Mouse (Mus musculus) heart, embryonic 14.5 days (tissue): ENCODE measurements around the gene Nrg4. TPM values are rescaled to one million over a fixed set of nuclear protein-coding genes. Genes with fewer than 3 reads are reported as not detected.
A peak's percentile ranks its signal among the peaks of the same experiment; 100 is the strongest.
"Not testable (repeated sequence)": the region's sequence is repeated elsewhere in the genome, so short reads cannot be mapped to it uniquely, and the experiment has no call there.

Experiments
- ATAC-seq: fragments of 200-750 bp; cut with Nextera tagmentation; 2 replicates; pipeline ENCODE4 v1.8.0; 2017; ENCODE audit warnings: low read depth, moderate TSS enrichment; ENCODE audit not compliant: insufficient number of reproducible peaks, insufficient read depth, low FRiP score
- H3K27ac ChIP-seq, 2 experiments: fragments of 200-500 bp in 1 of 2; fragments of 300-500 bp in 1 of 2; sonication (generic) in 1 of 2; replicated peaks in 1 of 2; 2 replicates each; pipeline ENCODE4 v1.5.1; 2012 to 2014; ENCODE audit warnings: low read depth in 2 of 2, low read length in 2 of 2, control low read depth in 1 of 2, mild to moderate bottlenecking in 1 of 2, mixed read lengths in 1 of 2; ENCODE audit not compliant: control insufficient read depth in 1 of 2, insufficient read depth in 1 of 2
- H3K27me3 ChIP-seq: fragments of 300-500 bp; sonication (generic); 2 replicates; pipeline ENCODE4 v1.6.1; 2014; ENCODE audit warnings: mild to moderate bottlenecking, low read length, control low read depth; ENCODE audit not compliant: control insufficient read depth, insufficient read depth
- H3K36me3 ChIP-seq: fragments of 300-500 bp; sonication (generic); 2 replicates; pipeline ENCODE4 v1.6.1; 2014; ENCODE audit warnings: mild to moderate bottlenecking, control low read depth, low read length, mixed read lengths; ENCODE audit not compliant: control insufficient read depth, insufficient read depth
- H3K4me1 ChIP-seq, 2 experiments: fragments of 200-500 bp in 1 of 2; fragments of 300-500 bp in 1 of 2; sonication (generic) in 1 of 2; 2 replicates each; pipeline ENCODE4 v1.6.1; 2012 to 2014; ENCODE audit warnings: low read length in 2 of 2, control low read depth in 1 of 2, mixed read lengths in 1 of 2; ENCODE audit not compliant: control insufficient read depth in 2 of 2, insufficient read depth in 2 of 2
- H3K4me2 ChIP-seq: fragments of 300-500 bp; sonication (generic); 2 replicates; pipeline ENCODE4 v1.6.1; 2014; ENCODE audit warnings: mild to moderate bottlenecking, low read length
- H3K4me3 ChIP-seq, 2 experiments: fragments of 200-500 bp in 1 of 2; fragments of 300-500 bp in 1 of 2; sonication (generic) in 1 of 2; 2 replicates each; pipeline ENCODE4 v1.5.1; 2012 to 2014; ENCODE audit warnings: low read length in 2 of 2, mild to moderate bottlenecking in 2 of 2, control low read depth in 1 of 2, low read depth in 1 of 2, moderate library complexity in 1 of 2; ENCODE audit not compliant: control insufficient read depth in 1 of 2, insufficient read depth in 1 of 2
- H3K9ac ChIP-seq: fragments of 300-500 bp; sonication (generic); 2 replicates; pipeline ENCODE4 v1.6.1; 2014; ENCODE audit warnings: mild to moderate bottlenecking, low read length
- H3K9me3 ChIP-seq: fragments of 300-500 bp; sonication (generic); 2 replicates; pipeline ENCODE4 v1.6.1; 2016; ENCODE audit warnings: low read length, control low read depth; ENCODE audit not compliant: control insufficient read depth
- WGBS: fragments of 180-500 bp; shearing (Covaris S2); extraction: QIAGEN DNeasy Blood & Tissue Kit; methylation state at CpG from one replicate; pipeline ENCODE4 v1.1.7; 2014; 5-methylcytosine and 5-hydroxymethylcytosine counted together
- polyA plus RNA-seq: library from polyadenylated mRNA; unstranded; fragments of >200 nt; fragmentation: Nextera tagmentation; extraction: Ambion mirVana; gene quantifications from 2 replicates; pipeline ENCODE4 v1.2.1, GENCODE M21; 2014

Gene Nrg4
- polyA plus RNA-seq, 1 experiment from 2014 or later = 1.7 TPM

DNA sequence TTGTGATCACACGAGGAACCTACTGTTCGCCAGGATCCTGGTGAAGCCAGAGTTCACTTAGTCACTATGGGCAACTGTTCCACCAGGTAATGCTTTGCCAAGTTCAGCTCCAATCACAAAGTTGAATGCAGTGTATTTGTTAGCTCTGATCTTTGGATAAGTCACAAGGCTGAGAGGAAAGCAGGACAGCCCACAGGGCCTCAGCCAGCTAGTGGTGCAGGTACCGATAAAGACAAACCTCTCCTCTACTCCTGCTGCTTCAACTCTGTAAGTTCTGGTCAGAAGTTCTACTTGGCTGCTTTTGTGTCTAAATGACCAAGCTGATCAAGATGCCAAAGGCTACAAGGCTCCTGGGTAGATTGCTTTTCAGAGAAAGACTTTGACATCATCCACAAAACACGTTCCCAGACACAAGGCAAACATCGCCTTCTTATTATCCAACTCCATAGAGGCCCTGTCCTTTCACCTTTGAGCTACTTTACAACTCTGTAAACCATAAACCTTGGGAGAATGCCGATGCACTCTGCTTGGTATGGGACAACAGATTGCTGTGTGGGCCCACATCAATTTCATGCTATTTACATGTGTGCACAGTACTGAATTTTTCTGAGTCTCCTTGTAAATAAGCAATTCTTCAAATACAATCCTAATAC is 75.9 kb downstream of the Nrg4 start:
- 75% methylated on average over 6 of the region's 6 CpGs for WGBS
- Histone ChIP-seq H3K4me3 (no peak overlapping the region), H3K9me3 (no peaks in the 10 kb centered on the region), H3K27me3 (no peaks in the 10 kb centered on the region), H3K9ac (no peak overlapping the region), H3K36me3 (no peaks in the 10 kb centered on the region), H3K4me1 (no peaks in the 10 kb centered on the region), H3K27ac (no peak overlapping the region), H3K4me2 (no peak overlapping the region)
- ATAC-seq = no peak

- H3K4me1 ChIP-seq = 0 out of 4 replicates have a peak, but pooled peaks cover 0 to 4% of the 10 kb centered on the region in 2 experiments
- WGBS = 81% methylated on average over 4 of the region's 4 CpGs
Observed at GRCm38 (mm10) chr9:55248465-55248864, 78.2 kb downstream of the Nrg4 start.

GRCm38 (mm10) chr9:55246918-55247317 is 79.7 kb downstream of the Nrg4 start:
- Histone ChIP-seq H3K9me3 (no peaks in the 10 kb centered on the region), H3K27me3 (no peaks in the 10 kb centered on the region), H3K4me3 (no peak overlapping the region), H3K36me3 (no peaks in the 10 kb centered on the region), H3K4me2 (no peak overlapping the region), H3K27ac (no peak overlapping the region), H3K4me1 (0 out of 4 replicates have a peak, but pooled peaks cover 0 to 4% of the 10 kb centered on the region in 2 experiments), H3K9ac (no peak overlapping the region)
- 76% methylated on average over 4 of the region's 4 CpGs for WGBS
- no peak for ATAC-seq

More at GRCm38 (mm10) chr9:55248465-55248864, 78.2 kb downstream of the Nrg4 start:
- Histone ChIP-seq H3K9me3 (no peaks in the 10 kb centered on the region), H3K27me3 (no peaks in the 10 kb centered on the region), H3K9ac (no peak overlapping the region), H3K36me3 (no peaks in the 10 kb centered on the region), H3K4me3 (no peak overlapping the region), H3K27ac (no peak overlapping the region), H3K4me2 (no peak overlapping the region)
- ATAC-seq = no peak

GRCm38 (mm10) chr9:55246440-55246839 is 80.2 kb downstream of the Nrg4 start:
- Histone ChIP-seq H3K27me3 (no peaks in the 10 kb centered on the region), H3K36me3 (no peaks in the 10 kb centered on the region), H3K9me3 (no peaks in the 10 kb centered on the region), H3K9ac (no peak overlapping the region), H3K27ac (no peak overlapping the region), H3K4me2 (no peak overlapping the region), H3K4me1 (0 out of 4 replicates have a peak, but pooled peaks cover 0 to 4% of the 10 kb centered on the region in 2 experiments), H3K4me3 (no peak overlapping the region)
- 77% methylated on average over 8 of the region's 8 CpGs for WGBS
- no peak for ATAC-seq

GRCm38 (mm10) chr9:55245057-55245750 is 81.4 kb downstream of the Nrg4 start:
- not testable (repeated sequence) for H3K4me3 ChIP-seq, H3K36me3 ChIP-seq, H3K4me2 ChIP-seq, H3K27me3 ChIP-seq, H3K27ac ChIP-seq, H3K9me3 ChIP-seq, H3K9ac ChIP-seq, H3K4me1 ChIP-seq
- peak; percentile 59; the same call in 1 of the 2 replicates for ATAC-seq
- WGBS = 66% methylated on average over 1 of the region's 1 CpGs

GRCm38 (mm10) chr9:55244079-55244478 is 82.6 kb downstream of the Nrg4 start:
- H3K27me3 ChIP-seq = no peaks in the 10 kb centered on the region
- 0 out of 4 replicates have a peak, but pooled peaks cover 0 to 4% of the 10 kb centered on the region in 2 experiments for H3K4me1 ChIP-seq
- no peaks in the 10 kb centered on the region for H3K36me3 ChIP-seq
- no peak overlapping the region for H3K4me2 ChIP-seq
- no peak overlapping the region for H3K9ac ChIP-seq
- no peak overlapping the region for H3K27ac ChIP-seq
- 47% methylated on average over 3 of the region's 3 CpGs for WGBS
- H3K4me3 ChIP-seq = no peak overlapping the region
- H3K9me3 ChIP-seq = no peaks in the 10 kb centered on the region
- ATAC-seq = no peak

- H3K4me3 ChIP-seq = no peak overlapping the region
- no peak overlapping the region for H3K4me2 ChIP-seq
- no peaks in the 10 kb centered on the region for H3K9me3 ChIP-seq
- no peaks in the 10 kb centered on the region for H3K27me3 ChIP-seq
- H3K9ac ChIP-seq = no peak overlapping the region
- 0 out of 4 replicates have a peak, but pooled peaks cover 0 to 4% of the 10 kb centered on the region in 2 experiments for H3K4me1 ChIP-seq
- H3K27ac ChIP-seq = no peak overlapping the region
- H3K36me3 ChIP-seq = no peaks in the 10 kb centered on the region
- no peak for ATAC-seq
- WGBS = 73% methylated on average over 3 of the region's 3 CpGs
Observed at GRCm38 (mm10) chr9:55243280-55243679, 83.4 kb downstream of the Nrg4 start.
